Mouse (Mus musculus) left cerebral cortex, postnatal 25 days (tissue): ENCODE measurements around the gene Serbp1. TPM values are rescaled to one million over a fixed set of nuclear protein-coding genes. Genes with fewer than 3 reads are reported as not detected.
"Not testable (repeated sequence)": the region's sequence is repeated elsewhere in the genome, so short reads cannot be mapped to it uniquely, and the experiment has no call there.

Experiments used
- DNase-seq, 2 experiments: peaks; one replicate each; pipeline ENCODE4 v3.0.0; 2022; ENCODE audit warnings: low spot score in 2 of 2, mixed read lengths in 1 of 2
- intact Hi-C: fragments of 180-260 bp; cut with DNase I; formaldehyde crosslinking; loops from one replicate; pipeline ENCODE4 v1.15.1; 2025
- total RNA-seq, 2 experiments: library from RNA; stranded (reverse); gene quantifications; 2 replicates each; pipeline ENCODE4 v1.2.3; 2021

Serbp1 gene
- 100 to 1,000 TPM; 189 to 207 TPM for total RNA-seq

GRCm38 (mm10) chr6:67237977-67238376 lies at the start of gene Serbp1:
Serbp1 (plus strand) TSS chr6:67238176.
- no peak for DNase-seq
- intact Hi-C loops = no loop called here

GRCm38 (mm10) chr6:67193591-67193990 lies 44.4 kb upstream of the Serbp1 start:
- DNase-seq = no peak
- intact Hi-C loops = no loop called here

GRCm38 (mm10) chr6:67194606-67195005 lies 43.4 kb upstream of the Serbp1 start:
- DNase-seq = no peak
- intact Hi-C loops = loop anchor here (5.0 kb wide), 3 partner anchors 73 to 243 kb away; no protein-coding TSS in a partner anchor

GRCm38 (mm10) chr6:67195148-67195611 lies 42.8 kb upstream of the Serbp1 start:
- intact Hi-C loops = loop anchor here (5.0 kb wide), 3 partner anchors 72 to 242 kb away; no protein-coding TSS in a partner anchor
- no peak for DNase-seq

GRCm38 (mm10) chr6:67196821-67197220 lies 41.2 kb upstream of the Serbp1 start:
- intact Hi-C loops = loop anchor here (5.0 kb wide), 3 partner anchors 70 to 240 kb away; no protein-coding TSS in a partner anchor
- DNase-seq = peak in 1 of 2 experiments; percentile 38

GRCm38 (mm10) chr6:67198085-67198484 lies 39.9 kb upstream of the Serbp1 start:
- DNase-seq = peak in 1 of 2 experiments; percentile 42

GRCm38 (mm10) chr6:67200715-67201322 lies 37.2 kb upstream of the Serbp1 start:
- intact Hi-C loops = no loop called here
- peak in 1 of 2 experiments; percentile 60 for DNase-seq

More at GRCm38 (mm10) chr6:67198085-67198484, 39.9 kb upstream of the Serbp1 start:
- intact Hi-C loops = loop anchor here (5.0 kb wide), 3 partner anchors 69 to 239 kb away; no protein-coding TSS in a partner anchor

GRCm38 (mm10) chr6:67205081-67206037 lies 32.6 kb upstream of the Serbp1 start:
- intact Hi-C loops = no loop called here
- no peak for DNase-seq

- intact Hi-C loops = no loop called here
- DNase-seq = no peak
Measured at GRCm38 (mm10) chr6:67212362-67212761, 25.6 kb upstream of the Serbp1 start.

GRCm38 (mm10) chr6:67213429-67214098 lies 24.4 kb upstream of the Serbp1 start:
- intact Hi-C loops = no loop called here
- DNase-seq = no peak

- intact Hi-C loops = no loop called here
- DNase-seq = no peak
Measured at GRCm38 (mm10) chr6:67217402-67217801, 20.6 kb upstream of the Serbp1 start.

- DNase-seq = no peak
Measured at GRCm38 (mm10) chr6:67217846-67218245, 20.1 kb upstream of the Serbp1 start.

GRCm38 (mm10) chr6:67218566-67218965 lies 19.4 kb upstream of the Serbp1 start:
- intact Hi-C loops = no loop called here
- DNase-seq = no peak

More at GRCm38 (mm10) chr6:67217846-67218245, 20.1 kb upstream of the Serbp1 start:
- intact Hi-C loops = no loop called here

- DNase-seq = not testable (repeated sequence)
Measured at GRCm38 (mm10) chr6:67219931-67220330, 18.0 kb upstream of the Serbp1 start.

GRCm38 (mm10) chr6:67220731-67221130 lies 17.2 kb upstream of the Serbp1 start:
- DNase-seq = no peak
- intact Hi-C loops = no loop called here

More at GRCm38 (mm10) chr6:67219931-67220330, 18.0 kb upstream of the Serbp1 start:
- intact Hi-C loops = not testable (repeated sequence)

GRCm38 (mm10) chr6:67223082-67223481 lies 14.9 kb upstream of the Serbp1 start:
- intact Hi-C loops = no loop called here
- no peak for DNase-seq

- peak in 1 of 2 experiments; percentile 49 for DNase-seq
Measured at GRCm38 (mm10) chr6:67223499-67223898, 14.5 kb upstream of the Serbp1 start.

GRCm38 (mm10) chr6:67226286-67226685 lies 11.7 kb upstream of the Serbp1 start:
- DNase-seq = peak in 1 of 2 experiments; percentile 28
- intact Hi-C loops = no loop called here

More at GRCm38 (mm10) chr6:67223499-67223898, 14.5 kb upstream of the Serbp1 start:
- intact Hi-C loops = no loop called here

GRCm38 (mm10) chr6:67228459-67229107 lies 9.4 kb upstream of the Serbp1 start:
- peak; percentile 22 to 26 for DNase-seq
- intact Hi-C loops = loop anchor here (1.0 kb wide), 1 partner anchor 38 kb away; no protein-coding TSS in a partner anchor
